Mouse (Mus musculus): ENCODE measurements at regions not wholly inside any gene's neighbourhood (a gene's known extent, or its start where the extent isn't known, plus 50 kb on each side); places are given as distances from the start of the nearest gene placed in this dataset.

DNA sequence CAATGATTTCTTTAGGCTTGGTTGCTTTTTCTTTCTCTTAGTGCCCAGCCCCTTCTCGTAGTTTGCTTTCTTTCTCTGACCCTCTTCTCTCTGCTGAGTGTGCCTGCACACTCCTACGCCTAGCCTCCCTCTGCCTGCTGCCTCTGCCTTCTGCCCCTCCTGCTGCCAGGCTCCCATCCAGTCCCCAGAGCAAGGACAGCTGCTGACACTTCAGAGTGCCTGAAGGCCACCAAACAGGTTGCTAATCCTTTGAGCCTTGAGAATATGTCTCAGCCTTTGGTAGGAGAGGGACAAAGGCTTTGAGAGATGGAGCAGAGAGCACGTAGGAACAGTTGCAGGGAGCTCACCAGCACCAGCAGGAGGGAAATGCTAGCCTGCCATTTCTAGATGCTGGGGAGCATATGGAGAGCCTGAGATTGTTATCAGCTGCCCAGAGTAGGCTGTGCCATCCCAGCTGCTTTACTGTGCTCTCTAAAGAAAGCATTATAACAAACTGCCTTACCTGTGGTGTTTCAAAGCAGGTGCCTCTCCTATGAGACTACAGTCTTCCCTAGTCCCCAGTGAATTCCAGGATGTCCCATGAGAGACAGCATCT is 103.0 kb upstream of the Arrdc4 start:
- TF ChIP-seq CTCF (IDR thresholded peaks at IDR 0.05; ENCODE audit: borderline replicate concordance, insufficient read depth, low read length), result no peak
- no peak for TF ChIP-seq POLR2A (IDR thresholded peaks at IDR 0.05; ENCODE audit: low read depth, low read length)
